Mouse (Mus musculus): ENCODE results near the gene March4.

DNA sequence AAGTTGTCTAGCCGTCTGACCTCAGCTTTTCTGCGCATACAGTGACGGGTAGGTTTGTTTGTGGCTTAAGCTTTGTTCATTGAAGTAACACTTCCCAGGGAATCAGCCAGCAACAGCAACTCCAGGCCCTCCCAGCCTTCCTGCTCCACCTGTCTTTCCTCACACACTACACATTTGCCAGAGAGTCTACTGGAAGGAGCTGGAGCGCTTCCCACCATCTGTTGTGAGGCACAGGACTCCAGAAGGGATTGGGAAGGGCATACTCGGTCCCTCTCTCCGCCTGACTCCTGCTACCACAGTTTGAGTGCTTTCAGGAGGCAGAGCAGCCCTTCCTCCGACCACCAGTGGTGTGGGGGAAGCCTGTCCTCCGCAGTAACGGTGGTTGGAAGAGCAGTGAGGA lies 136.1 kb downstream of the March4 start:
- TF ChIP-seq GATA1 (IDR thresholded peaks at IDR 0.05; ENCODE audit: borderline replicate concordance, low read length) (no peak), FLI1 (IDR thresholded peaks at IDR 0.05; ENCODE audit: low read length) (no peak)
